Mouse (Mus musculus) bone marrow macrophage, adult 2 months (primary cell): ENCODE results near the gene Vmn1r37.
"Not testable (repeated sequence)": the region's sequence is repeated elsewhere in the genome, so short reads cannot be mapped to it uniquely, and the experiment has no call there.

Source experiments
- CTCF ChIP-seq: IDR thresholded peaks from 2 replicates; pipeline ENCODE4 v1.5.1; 2012; ENCODE audit warnings: low read depth, mild to moderate bottlenecking, low read length, moderate library complexity
- POLR2A ChIP-seq: IDR thresholded peaks from 2 replicates; pipeline ENCODE4 v1.6.1; 2012; ENCODE audit warnings: mild to moderate bottlenecking, low read depth, low read length, borderline replicate concordance

- TF ChIP-seq POLR2A, CTCF: not testable (repeated sequence)
Measured at GRCm38 (mm10) chr6:66719068-66719467, 10.1 kb upstream of the Vmn1r37 start, which contains the start of gene Vmn1r36.
